Mouse (Mus musculus): ENCODE measurements around the gene Prkcg.

DNA sequence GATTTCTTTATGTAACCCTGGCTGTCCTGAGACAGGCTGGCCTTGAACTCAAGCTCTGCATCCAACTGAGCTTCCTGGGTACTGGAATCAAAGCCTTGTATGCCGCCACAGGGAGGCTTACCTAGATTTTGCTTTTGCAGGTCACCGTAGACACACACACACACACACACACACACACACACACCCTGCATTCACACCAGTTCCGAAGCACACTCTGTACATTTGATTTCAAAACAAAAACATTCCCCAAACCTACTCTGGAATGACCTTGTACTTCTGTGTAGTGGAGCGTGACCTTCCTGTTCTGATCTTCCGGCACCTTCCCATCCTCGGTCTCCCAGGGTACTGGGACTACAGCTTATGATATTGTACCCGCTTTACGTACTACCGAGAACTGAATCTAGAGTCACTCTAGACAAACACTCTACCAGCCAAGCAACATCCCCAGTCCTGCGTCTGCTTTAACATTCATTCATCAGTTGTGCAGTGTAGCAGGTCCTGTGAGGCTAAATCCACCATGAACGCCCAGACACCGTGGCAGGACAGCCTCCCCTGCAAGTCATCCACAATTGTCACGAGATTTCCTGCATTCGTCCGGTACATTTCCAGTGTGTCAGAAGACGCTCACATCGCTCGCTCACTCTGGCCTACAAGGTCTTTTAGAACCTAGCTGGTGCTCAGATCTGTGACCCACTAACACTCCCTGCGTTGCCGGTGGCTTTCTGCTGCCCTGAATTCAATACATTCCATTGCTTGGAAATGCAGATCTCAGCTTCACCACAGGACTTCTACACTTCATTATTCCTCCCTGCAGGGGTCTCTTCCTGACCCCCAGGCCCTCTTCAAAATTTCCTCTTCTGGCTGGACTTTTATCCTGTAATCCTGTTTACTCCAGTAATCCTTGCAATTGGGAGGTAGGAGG is 58.6 kb downstream of the Prkcg start:
- TF ChIP-seq CTCF (IDR thresholded peaks at IDR 0.05; ENCODE audit: low read depth) (no peak), EP300 (IDR thresholded peaks at IDR 0.05; ENCODE audit: low read depth) (no peak)
